Mouse (Mus musculus): ENCODE data around the gene Gstp2. TPM values are rescaled to one million over a fixed set of nuclear protein-coding genes. Genes with fewer than 3 reads are reported as not detected.

The Gstp2 gene
- total RNA-seq, 2 experiments from 2014 or later: 40.5 to 55.2 TPM

GRCm38 (mm10) chr19:4013066-4013465 is 32.8 kb downstream of the Gstp2 start:
- no peak for DNase-seq (ENCODE audit: low spot score in 2 of 2)

- DNase-seq (ENCODE audit: low spot score in 2 of 2): peak; percentile 96 to 99
Observed at GRCm38 (mm10) chr19:4012432-4013022, 33.3 kb downstream of the Gstp2 start, which contains the start of gene Ndufv1. Gene Ndufv1, minus strand, starts transcription at chr19:4012806.

GRCm38 (mm10) chr19:4011086-4011485 is 34.7 kb downstream of the Gstp2 start:
- no peak for DNase-seq (ENCODE audit: low spot score in 2 of 2)

DNA sequence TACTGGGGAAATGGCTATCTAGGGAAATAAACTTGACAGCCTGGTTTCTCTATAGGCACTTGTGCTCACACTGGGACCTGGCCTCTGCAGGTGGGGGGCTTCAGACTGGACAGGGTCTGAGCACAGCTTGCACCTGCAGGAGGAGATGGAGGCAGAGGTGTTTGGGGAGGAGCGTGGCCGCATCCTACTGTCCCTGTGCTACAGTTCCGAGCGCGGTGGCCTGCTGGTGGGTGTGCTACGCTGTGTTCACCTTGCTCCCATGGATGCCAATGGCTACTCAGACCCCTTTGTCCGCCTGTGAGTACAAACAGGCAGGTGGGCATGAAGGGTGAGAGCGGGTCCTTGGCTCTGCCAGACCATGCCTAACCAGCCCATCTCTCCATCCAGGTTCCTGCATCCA is 39.9 kb downstream of the Gstp2 start:
- DNase-seq (ENCODE audit: low spot score in 2 of 2): no peak

DNA sequence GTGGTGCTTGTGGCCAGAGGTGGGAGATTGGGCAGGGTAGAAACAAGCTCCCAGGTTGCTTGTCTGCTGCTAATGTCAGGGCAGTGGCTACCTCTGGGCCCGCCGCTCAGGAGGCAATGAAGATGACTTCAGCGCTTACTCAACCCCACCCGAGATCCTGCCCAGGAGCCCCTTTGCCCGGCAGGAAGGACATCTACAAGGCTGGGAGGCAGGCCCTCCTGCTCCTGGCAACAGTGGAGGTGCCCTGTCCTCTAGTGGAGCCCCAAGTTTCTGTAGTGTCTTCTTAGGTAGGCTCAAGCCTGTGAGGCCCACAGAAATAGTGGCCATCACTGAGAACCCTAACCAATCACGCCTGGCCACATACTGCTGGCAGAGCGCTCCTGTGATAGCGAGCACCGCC is 40.7 kb downstream of the Gstp2 start:
- no peak for DNase-seq (ENCODE audit: low spot score in 2 of 2)

- DNase-seq (ENCODE audit: low spot score in 2 of 2): no peak
Observed at GRCm38 (mm10) chr19:4004331-4004730, 41.5 kb downstream of the Gstp2 start.

GRCm38 (mm10) chr19:4003641-4004040 is 42.2 kb downstream of the Gstp2 start:
- no peak for DNase-seq (ENCODE audit: low spot score in 2 of 2)

- DNase-seq (ENCODE audit: low spot score in 2 of 2): no peak
Observed at GRCm38 (mm10) chr19:4003112-4003511, 42.7 kb downstream of the Gstp2 start, which contains the start of gene Doc2g. Gene Doc2g, plus strand, starts transcription at chr19:4003313.

DNA sequence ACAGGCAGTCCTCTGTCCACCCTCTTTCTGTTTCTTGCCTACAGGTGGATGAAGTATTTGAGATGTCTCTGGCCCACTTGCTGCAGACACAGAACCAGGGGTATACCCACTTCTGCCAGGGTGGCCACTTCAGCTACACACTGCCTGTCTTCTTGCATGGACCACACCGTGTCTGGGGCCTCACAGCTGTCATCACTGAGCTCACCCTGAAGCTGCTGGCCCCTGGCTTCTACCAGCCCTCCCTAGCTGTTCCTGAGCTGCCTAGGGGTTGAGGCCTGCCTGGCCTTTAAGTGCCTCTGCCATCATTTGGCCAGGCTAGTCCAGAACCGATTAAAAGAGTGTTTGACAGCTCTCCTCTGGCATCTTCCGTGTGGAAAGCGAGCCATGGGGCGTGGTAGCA is 44.1 kb downstream of the Gstp2 start:
- no peak for DNase-seq (ENCODE audit: low spot score in 2 of 2)

DNA sequence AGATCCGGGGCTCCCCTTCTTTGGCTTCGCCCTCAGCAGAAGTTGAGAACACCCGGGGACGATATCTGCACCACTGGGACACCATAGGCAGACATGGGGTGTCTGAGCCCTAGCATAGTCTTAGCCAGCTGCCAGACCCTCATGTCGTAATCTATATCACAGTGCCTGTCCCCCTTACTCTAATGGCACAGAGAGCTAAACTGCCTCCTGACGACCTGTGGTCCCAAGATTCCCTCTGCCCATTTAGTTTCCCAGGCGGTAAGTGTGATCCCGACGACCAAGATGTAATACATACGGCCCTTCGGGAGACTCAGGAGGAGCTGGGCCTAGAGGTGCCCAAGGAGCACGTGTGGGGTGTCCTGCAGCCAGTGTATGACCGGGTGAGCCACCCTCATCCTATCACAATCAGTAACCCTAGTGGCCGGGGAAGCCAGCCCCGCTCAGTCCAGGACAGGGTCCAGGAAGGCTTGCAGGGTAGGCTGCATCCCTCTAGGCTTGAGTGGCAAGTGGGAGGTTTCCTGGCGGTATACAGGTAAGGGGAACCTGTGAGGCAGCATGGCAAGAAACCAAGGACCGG is 44.8 kb downstream of the Gstp2 start:
- no peak for DNase-seq (ENCODE audit: low spot score in 2 of 2)

DNA sequence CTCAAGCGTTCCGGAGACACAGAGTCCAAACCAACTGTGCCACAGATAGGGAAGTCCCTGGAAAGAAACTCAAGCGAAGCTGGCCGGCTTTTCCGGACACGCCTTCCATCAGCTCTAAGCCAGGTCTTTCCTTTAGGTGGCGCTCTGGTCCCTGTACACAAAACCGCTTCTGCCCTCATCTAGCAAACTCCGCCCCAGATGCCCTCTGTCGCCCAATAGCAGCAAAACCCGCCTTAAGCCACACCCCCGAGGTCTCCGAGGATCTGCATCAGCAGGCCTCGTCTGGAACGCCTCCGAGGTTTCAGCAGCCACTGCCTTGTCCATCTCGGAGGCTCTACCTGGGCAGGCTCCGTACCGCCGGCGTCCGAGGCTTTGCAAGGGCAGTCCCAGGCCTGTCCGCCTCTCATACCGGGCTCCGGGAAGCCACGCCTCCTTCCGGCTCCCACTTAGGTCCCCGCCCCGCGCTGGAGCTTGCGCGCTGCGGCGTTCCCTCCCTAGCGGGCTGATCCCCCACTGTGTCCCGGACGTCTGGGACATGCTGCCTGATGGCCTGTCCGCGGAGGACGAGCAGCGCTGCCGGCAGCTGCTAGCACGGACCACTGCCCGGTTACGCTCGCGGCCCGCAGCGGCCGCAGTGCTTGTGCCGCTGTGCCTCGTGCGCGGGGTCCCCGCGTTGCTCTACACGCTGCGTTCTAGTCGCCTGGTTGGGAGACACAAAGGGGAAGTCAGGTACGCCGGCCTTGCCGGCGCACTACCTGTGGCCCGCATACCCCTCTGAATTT is 45.5 kb downstream of the Gstp2 start, which contains the start of the genes Nudt8 and Gm49405:
Nudt8 (plus strand) TSS at position 462 of the 782 bp plus-strand sequence.
Gm49405 (plus strand) TSS at position 508 of the 782 bp plus-strand sequence.
- DNase-seq (ENCODE audit: low spot score in 2 of 2): peak; percentile 93 to 94

GRCm38 (mm10) chr19:3999121-3999730 is 46.6 kb downstream of the Gstp2 start:
- DNase-seq (ENCODE audit: low spot score in 2 of 2): no peak

DNA sequence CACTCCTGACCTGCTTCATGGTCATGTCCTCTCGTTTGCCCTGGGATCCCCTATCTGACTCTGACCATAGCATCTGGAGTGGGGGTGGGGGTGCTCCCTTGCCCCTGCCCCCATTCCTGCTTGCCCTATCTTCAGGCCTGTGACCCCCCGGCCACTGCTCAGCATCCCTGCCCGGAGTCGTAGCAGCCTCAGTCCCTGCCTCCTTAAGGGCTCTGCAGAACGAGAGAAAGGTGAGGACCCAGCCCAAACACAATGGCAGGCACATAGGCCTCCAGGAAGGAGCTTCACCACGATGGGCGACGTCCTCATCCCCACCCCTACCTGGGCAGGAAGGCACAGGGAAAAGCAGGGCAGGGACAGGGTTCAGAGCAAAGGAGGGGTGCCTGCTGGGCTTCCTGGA is 47.5 kb downstream of the Gstp2 start:
- DNase-seq (ENCODE audit: low spot score in 2 of 2): no peak

DNA sequence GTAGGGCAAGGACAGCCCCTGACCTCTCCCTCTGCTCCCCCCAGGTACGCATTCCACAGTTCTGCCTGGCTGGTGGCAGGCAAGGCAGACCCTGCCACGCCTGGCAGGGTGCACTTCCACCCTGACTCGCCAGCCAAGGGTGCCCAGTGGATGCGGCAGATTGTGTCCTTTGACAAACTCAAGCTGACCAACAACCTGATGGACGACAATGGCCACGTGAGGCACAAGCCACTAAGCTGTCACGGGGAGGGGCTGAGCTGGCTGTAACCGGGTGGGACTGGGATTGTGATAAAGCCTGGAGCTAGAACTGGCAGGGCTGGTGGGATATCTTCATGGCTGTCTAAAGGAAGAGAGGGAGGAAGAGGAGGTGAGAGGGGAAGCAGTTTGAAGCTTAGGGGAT is 48.6 kb downstream of the Gstp2 start:
- DNase-seq (ENCODE audit: low spot score in 2 of 2): no peak

DNA sequence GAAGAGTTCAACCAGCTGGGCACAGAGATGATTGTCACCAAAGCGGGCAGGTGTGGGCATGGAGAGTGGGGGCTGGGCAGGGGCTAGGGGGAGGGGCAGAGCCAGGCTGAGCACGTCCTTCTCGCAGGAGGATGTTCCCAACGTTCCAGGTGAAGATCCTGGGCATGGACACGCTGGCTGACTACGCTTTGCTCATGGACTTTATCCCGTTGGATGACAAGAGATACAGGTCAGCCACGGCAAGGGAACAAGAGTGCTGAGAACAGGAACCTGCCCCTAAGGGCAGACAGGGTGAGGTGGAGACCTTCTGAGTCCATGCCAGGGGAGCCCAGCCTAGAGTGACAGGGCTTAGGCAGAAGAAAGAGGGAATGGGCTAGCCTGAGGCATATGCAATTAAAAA is 49.1 kb downstream of the Gstp2 start:
- no peak for DNase-seq (ENCODE audit: low spot score in 2 of 2)

- DNase-seq (ENCODE audit: low spot score in 2 of 2): no peak
Observed at GRCm38 (mm10) chr19:3996106-3996505, 49.7 kb downstream of the Gstp2 start.

GRCm38 (mm10) chr19:3995505-3995904 is 50.3 kb downstream of the Gstp2 start:
- no peak for DNase-seq (ENCODE audit: low spot score in 2 of 2)

- DNase-seq (ENCODE audit: low spot score in 2 of 2): no peak
Observed at GRCm38 (mm10) chr19:3994932-3995331, 50.9 kb downstream of the Gstp2 start.

DNA sequence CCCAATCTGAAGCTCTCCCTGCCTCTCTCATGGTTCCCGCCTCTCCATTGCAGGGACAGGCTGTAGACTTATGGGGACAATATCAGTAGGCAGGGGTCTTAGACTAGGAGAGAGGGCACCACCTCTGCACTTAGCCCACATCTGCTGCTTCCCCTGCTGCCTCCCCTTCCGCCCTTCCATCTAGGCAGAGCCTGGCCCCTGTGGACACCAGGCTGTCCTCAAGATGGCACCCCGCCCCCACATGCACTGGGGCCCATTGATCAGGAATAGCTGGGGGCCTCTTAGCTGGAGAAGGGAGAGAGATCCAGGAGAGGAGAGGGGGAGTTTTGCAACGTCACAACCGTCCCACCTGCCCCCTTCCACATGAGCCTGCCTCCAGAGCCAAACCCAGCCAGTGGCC is 53.4 kb downstream of the Gstp2 start, which contains the start of gene Tbx10:
Tbx10 (plus strand) TSS at position 337 of the 400 bp plus-strand sequence.
- DNase-seq (ENCODE audit: low spot score in 2 of 2): no peak

- DNase-seq (ENCODE audit: low spot score in 2 of 2): no peak
Observed at GRCm38 (mm10) chr19:3991966-3992365, 53.9 kb downstream of the Gstp2 start.

- no peak for DNase-seq (ENCODE audit: low spot score in 2 of 2)
Observed at GRCm38 (mm10) chr19:3991562-3991961, 54.3 kb downstream of the Gstp2 start.

DNA sequence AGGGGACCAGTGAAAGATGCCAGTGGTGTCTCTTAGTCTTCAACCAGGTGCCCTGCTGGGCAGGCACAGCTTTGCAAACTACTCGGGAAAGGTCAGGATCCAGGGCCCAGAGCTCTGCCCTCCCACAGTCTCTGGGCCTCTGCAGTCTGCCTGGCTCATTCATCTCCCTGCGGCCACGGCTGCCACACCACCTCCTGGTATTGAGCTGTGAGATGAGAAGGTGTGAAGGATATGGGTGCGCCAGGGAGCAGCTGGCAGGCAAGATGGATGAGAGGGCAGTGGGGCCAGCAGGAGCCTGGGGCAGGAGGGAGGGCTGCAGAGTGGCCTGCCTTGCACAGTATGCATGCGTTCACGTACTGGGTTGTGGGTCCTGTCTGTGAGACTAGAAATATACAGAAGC is 55.0 kb downstream of the Gstp2 start:
- no peak for DNase-seq (ENCODE audit: low spot score in 2 of 2)
